27 mouse cellular contexts compared by ENCODE assay signal in genomic region chr5:53679651-53680050, GRCm38 (mm10). TPM values are rescaled to one million over a fixed set of nuclear protein-coding genes. Genes with fewer than 3 reads are reported as not detected.
A peak's percentile ranks its signal among the peaks of the same experiment; 100 is the strongest.
DNase-seq lines count a peak whose midpoint lies in the region; TF ChIP-seq lines count a peak whose summit lies in the region.
"Had no signal": no experiment of that assay in that cellular context is flagged by ENCODE, and none has a peak within 500 bp of the region (broad histone marks: within the 10 kb centered on the region; RNA-seq: fewer than 3 reads in every experiment).

No protein-coding gene starts in this region.

- no peak overlapping the region for H3K4me3 ChIP-seq in layer of hippocampus, adult 2 months
- H3K4me3 ChIP-seq: embryonic facial prominence, embryonic 13.5 days; erythroblast, embryonic 14.5 days; forebrain, embryonic 12.5 days; limb, embryonic 15.5 days; lung, embryonic 15.5 days; megakaryocyte, embryonic 14.5 days; midbrain, embryonic 13.5 days had no signal

- H3K27ac ChIP-seq in layer of hippocampus, adult 2 months: no peak overlapping the region
- H3K27ac ChIP-seq: embryonic facial prominence, embryonic 13.5 days; forebrain, embryonic 12.5 days; hindbrain, postnatal 0 days; limb, embryonic 15.5 days; liver, embryonic 14.5 days; lung, embryonic 15.5 days; midbrain, embryonic 13.5 days had no signal

- no peak for TF ChIP-seq CTCF in layer of hippocampus, adult 2 months (conservative IDR thresholded peaks at IDR 0.05)

- DNase-seq in layer of hippocampus, adult 2 months (ENCODE audit: low spot score in 2 of 2): peak; percentile 23 to 33
- DNase-seq in layer of hippocampus, postnatal 25 days (ENCODE audit: extremely low spot score in 1 of 2, low spot score in 1 of 2): no peak
- peak; percentile 26 to 37 for DNase-seq in frontal cortex, postnatal 36 days (ENCODE audit: low spot score in 2 of 2)
- peak; percentile 16 to 54 for DNase-seq in left cerebral cortex, adult 9 months (ENCODE audit: low spot score in 2 of 2)
- DNase-seq in right cerebral cortex, postnatal 14 days: peak; percentile 22
- no peak for DNase-seq in heart, postnatal 4 days
- DNase-seq in gastrocnemius, adult 8-10 months (ENCODE audit: low spot score in 2 of 2): no peak
- DNase-seq in lung, adult 18-20 months: no peak
- DNase-seq: adrenal gland, adult 2 months; B cell, adult 2 months; cerebellum, adult 11-12 months; cerebellum, postnatal 25 days; gastrocnemius, postnatal 36 days; lung, postnatal 36 days; spleen, adult 18-20 months had no signal

RNA-seq across cellular contexts. Expression of gene Cckar, which starts 27.9 kb away (rescaled TPM):
- total RNA-seq in layer of hippocampus, adult 2 months (2021): not detected
- total RNA-seq in layer of hippocampus, postnatal 25 days (2021): not detected
- under 1 TPM in 1 of 2 experiments, not detected in 1; 0.11 TPM for total RNA-seq in heart, postnatal 4 days (2021)
- not detected for total RNA-seq in gastrocnemius, adult 8-10 months (2022)
- total RNA-seq: CH12.LX; gastrocnemius, postnatal 36 days; heart, adult 8-10 months; hematopoietic stem cell, adult 5-6 weeks had no signal

Comparison
In these comparisons a context has a peak if more than half of its experiments do, and no peak if none do; other contexts are left out.
1. DNase-seq: peak in layer of hippocampus, adult 2 months (2 of 2), frontal cortex, postnatal 36 days (2 of 2), left cerebral cortex, adult 9 months (2 of 2) and right cerebral cortex, postnatal 14 days (single experiment); none in layer of hippocampus, postnatal 25 days (0 of 2), heart, postnatal 4 days (single experiment), gastrocnemius, adult 8-10 months (0 of 2) and lung, adult 18-20 months (0 of 2).